Mouse (Mus musculus): Measurements from ENCODE around the gene Ddc. TPM values are rescaled to one million over a fixed set of nuclear protein-coding genes. Genes with fewer than 3 reads are reported as not detected.

Gene Ddc
- 12.6 and 13.2 TPM in 2 replicates for polyA plus RNA-seq (2015; fragmentation: Nextera tagmentation; extraction: Ambion mirVana)

GRCm38 (mm10) chr11:11897645-11898357, at the start of gene Ddc:
Gene Ddc, minus strand, starts transcription at chr11:11898144.
- no peak within 1 kb of the TSS for H3K4me3 ChIP-seq (ENCODE audit: low read length)
- 80% methylated on average over 12 of the region's 12 CpGs for WGBS
- peaks cover 5% of the 10 kb centered on the region for H3K4me1 ChIP-seq (ENCODE audit: insufficient read depth, low read length)
- H3K27ac ChIP-seq (ENCODE audit: low read length) = peak within 1 kb of the TSS; percentile 63
- no peaks in the 10 kb centered on the region for H3K36me3 ChIP-seq (ENCODE audit: insufficient read depth, low read length)
- H3K27me3 ChIP-seq (ENCODE audit: insufficient read depth, low read length) = no peaks in the 10 kb centered on the region
- no peak within 1 kb of the TSS for H3K9ac ChIP-seq (replicated peaks; ENCODE audit: low read length)
- no peaks in the 10 kb centered on the region for H3K9me3 ChIP-seq (ENCODE audit: low read length)
- no peak within 1 kb of the TSS for H3K4me2 ChIP-seq (replicated peaks; ENCODE audit: low read depth, low read length)
- ATAC-seq (ENCODE audit: low FRiP score, low TSS enrichment) = peak; percentile 52; the same call in 1 of the 2 replicates

- H3K27ac ChIP-seq (ENCODE audit: low read length) = no peak overlapping the region
- H3K36me3 ChIP-seq (ENCODE audit: insufficient read depth, low read length) = peaks cover 31% of the 10 kb centered on the region
- H3K9ac ChIP-seq (replicated peaks; ENCODE audit: low read length) = no peak overlapping the region
- ATAC-seq (ENCODE audit: low FRiP score, low TSS enrichment) = no peak
- 94% methylated on average over 4 of the region's 4 CpGs for WGBS
- H3K9me3 ChIP-seq (ENCODE audit: low read length) = no peaks in the 10 kb centered on the region
- H3K4me2 ChIP-seq (replicated peaks; ENCODE audit: low read depth, low read length) = no peak overlapping the region
- no peaks in the 10 kb centered on the region for H3K27me3 ChIP-seq (ENCODE audit: insufficient read depth, low read length)
- no peak overlapping the region for H3K4me3 ChIP-seq (ENCODE audit: low read length)
- peaks cover 15% of the 10 kb centered on the region for H3K4me1 ChIP-seq (ENCODE audit: insufficient read depth, low read length)
Observed at GRCm38 (mm10) chr11:11945766-11946165, 47.8 kb upstream of the Ddc start.

- whole genome bisulfite sequencing = 93% methylated on average over 4 of the region's 4 CpGs
Observed at GRCm38 (mm10) chr11:11944814-11945213, 46.9 kb upstream of the Ddc start.

DNA sequence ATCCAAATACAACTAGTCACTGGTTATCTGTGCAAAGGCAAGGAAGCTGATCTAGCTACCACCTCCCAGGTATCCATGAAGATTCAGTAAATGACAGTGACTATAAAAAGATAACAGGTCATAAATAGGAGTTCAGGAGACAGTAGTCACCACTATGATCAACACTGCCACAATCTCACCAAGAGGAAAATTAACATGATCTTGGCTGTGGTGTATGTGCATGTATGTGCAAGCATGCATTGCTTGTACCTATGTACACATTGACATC, 46.1 kb upstream of the Ddc start:
- ATAC-seq (ENCODE audit: low FRiP score, low TSS enrichment) = no peak
- Histone ChIP-seq H3K4me3 (ENCODE audit: low read length) (no peak overlapping the region), H3K36me3 (ENCODE audit: insufficient read depth, low read length) (peaks cover 33% of the 10 kb centered on the region)

More at GRCm38 (mm10) chr11:11944814-11945213, 46.9 kb upstream of the Ddc start:
- peaks cover 15% of the 10 kb centered on the region for H3K4me1 ChIP-seq (ENCODE audit: insufficient read depth, low read length)
- no peak for ATAC-seq (ENCODE audit: low FRiP score, low TSS enrichment)
- H3K27me3 ChIP-seq (ENCODE audit: insufficient read depth, low read length) = no peaks in the 10 kb centered on the region
- no peak overlapping the region for H3K4me2 ChIP-seq (replicated peaks; ENCODE audit: low read depth, low read length)
- no peak overlapping the region for H3K4me3 ChIP-seq (ENCODE audit: low read length)
- H3K27ac ChIP-seq (ENCODE audit: low read length) = no peak overlapping the region
- H3K9me3 ChIP-seq (ENCODE audit: low read length) = no peaks in the 10 kb centered on the region
- H3K36me3 ChIP-seq (ENCODE audit: insufficient read depth, low read length) = peaks cover 31% of the 10 kb centered on the region
- no peak overlapping the region for H3K9ac ChIP-seq (replicated peaks; ENCODE audit: low read length)

GRCm38 (mm10) chr11:11943240-11944081, 45.5 kb upstream of the Ddc start:
- Histone ChIP-seq H3K9me3 (ENCODE audit: low read length) (no peaks in the 10 kb centered on the region), H3K36me3 (ENCODE audit: insufficient read depth, low read length) (peaks cover 33% of the 10 kb centered on the region), H3K27me3 (ENCODE audit: insufficient read depth, low read length) (no peaks in the 10 kb centered on the region), H3K4me2 (replicated peaks; ENCODE audit: low read depth, low read length) (no peak overlapping the region), H3K27ac (ENCODE audit: low read length) (no peak overlapping the region), H3K9ac (replicated peaks; ENCODE audit: low read length) (no peak overlapping the region), H3K4me1 (ENCODE audit: insufficient read depth, low read length) (peaks cover 8% of the 10 kb centered on the region), H3K4me3 (ENCODE audit: low read length) (no peak overlapping the region)
- ATAC-seq (ENCODE audit: low FRiP score, low TSS enrichment) = no peak
- 87% methylated on average over 13 of the region's 13 CpGs for WGBS

More for the DNA sequence above, 46.1 kb upstream of the Ddc start:
- Histone ChIP-seq H3K27ac (ENCODE audit: low read length) (no peak overlapping the region), H3K4me2 (replicated peaks; ENCODE audit: low read depth, low read length) (no peak overlapping the region), H3K27me3 (ENCODE audit: insufficient read depth, low read length) (no peaks in the 10 kb centered on the region), H3K9ac (replicated peaks; ENCODE audit: low read length) (no peak overlapping the region), H3K4me1 (ENCODE audit: insufficient read depth, low read length) (peaks cover 13% of the 10 kb centered on the region), H3K9me3 (ENCODE audit: low read length) (no peaks in the 10 kb centered on the region)

DNA sequence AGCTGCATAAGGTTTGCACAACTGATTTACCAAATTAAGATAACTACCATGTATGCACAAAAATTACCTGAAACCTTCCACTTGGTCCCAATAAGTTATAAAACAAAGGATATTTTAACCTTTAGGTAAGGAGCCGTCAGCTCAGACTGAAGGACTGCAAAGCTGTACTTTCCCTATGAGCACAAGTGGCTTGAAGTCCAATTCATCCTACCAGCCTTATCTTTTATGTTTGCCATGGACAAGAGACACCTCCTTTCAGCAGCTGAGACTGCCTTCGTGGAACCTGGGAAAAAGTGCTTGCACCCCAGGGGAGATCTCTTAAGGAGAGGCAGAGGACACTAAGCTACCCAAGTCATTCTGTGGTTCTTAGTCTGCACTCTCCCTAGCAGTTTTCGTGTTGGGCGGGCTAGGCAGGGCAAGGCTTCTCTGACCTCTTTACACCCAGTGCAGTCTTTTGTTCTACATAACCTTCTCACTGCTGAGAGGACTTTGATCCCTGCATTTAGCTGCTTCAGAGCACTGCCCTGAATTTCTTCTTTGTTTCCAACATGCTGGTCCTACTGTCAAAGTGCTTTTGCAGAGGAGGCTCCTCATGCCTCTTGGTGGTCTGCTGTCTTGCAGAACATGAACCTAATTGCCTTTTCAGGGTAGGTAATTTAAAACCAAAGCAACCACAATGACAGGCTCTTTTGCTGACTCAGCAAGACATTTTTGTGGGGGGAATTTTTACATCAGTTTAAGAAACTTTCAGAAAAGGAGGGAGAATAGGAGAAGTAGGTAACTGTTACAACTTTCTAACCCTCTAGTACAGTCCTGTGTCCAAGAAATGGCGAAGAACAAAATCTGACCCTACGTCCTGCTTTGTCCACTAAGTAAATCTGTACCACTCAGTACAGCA, 44.6 kb upstream of the Ddc start:
- 59% methylated on average over 6 of the region's 6 CpGs for WGBS
- Histone ChIP-seq H3K4me2 (replicated peaks; ENCODE audit: low read depth, low read length) (no peak overlapping the region), H3K36me3 (ENCODE audit: insufficient read depth, low read length) (peaks cover 41% of the 10 kb centered on the region), H3K9me3 (ENCODE audit: low read length) (no peaks in the 10 kb centered on the region), H3K9ac (replicated peaks; ENCODE audit: low read length) (no peak overlapping the region), H3K27me3 (ENCODE audit: insufficient read depth, low read length) (no peaks in the 10 kb centered on the region), H3K4me1 (ENCODE audit: insufficient read depth, low read length) (0 out of 2 replicates have a peak, but pooled peaks cover 3% of the 10 kb centered on the region), H3K27ac (ENCODE audit: low read length) (peak overlapping the region; percentile 15; the same call in 1 of the 2 replicates), H3K4me3 (ENCODE audit: low read length) (no peak overlapping the region)
- no peak for ATAC-seq (ENCODE audit: low FRiP score, low TSS enrichment)

DNA sequence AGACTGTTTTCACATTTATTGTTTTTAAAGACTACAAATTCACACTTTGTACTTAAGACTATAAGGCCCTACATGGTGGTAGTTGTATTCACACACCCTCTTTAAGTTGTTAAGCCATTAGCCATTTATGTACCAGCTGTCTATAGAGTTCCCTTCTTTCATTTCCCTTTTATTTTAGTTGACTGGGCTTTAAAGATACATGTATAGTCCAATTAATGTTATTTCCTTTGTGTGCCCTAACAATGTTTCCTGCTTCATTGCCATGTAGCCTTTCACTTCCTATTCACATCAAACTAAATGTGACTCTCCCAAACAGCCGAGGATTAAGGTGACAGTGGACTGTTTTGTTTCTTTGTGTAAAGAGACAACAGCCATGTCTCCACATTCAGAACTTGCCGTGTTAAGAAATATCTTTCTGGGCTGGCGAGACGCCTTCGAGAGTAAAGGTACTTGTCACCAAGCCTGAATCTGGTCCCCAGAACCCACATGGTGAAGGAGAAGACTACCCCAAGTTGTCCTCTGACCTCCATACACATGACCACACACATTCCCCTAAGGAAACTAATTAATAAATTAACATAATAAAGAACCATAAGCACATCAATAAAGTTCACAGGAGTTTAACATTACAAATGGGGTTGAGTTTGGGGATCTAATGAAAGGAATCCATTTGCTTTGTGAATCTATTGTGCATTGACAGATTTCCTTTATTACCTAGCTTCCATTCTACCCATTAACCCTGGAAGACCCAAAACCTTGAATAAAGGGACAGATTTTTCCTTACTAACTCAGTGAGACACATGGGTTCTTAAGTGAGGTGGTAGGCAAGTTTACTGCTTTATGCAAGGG, 43.1 kb upstream of the Ddc start:
- Histone ChIP-seq H3K36me3 (ENCODE audit: insufficient read depth, low read length) (peaks cover 49% of the 10 kb centered on the region), H3K9me3 (ENCODE audit: low read length) (no peaks in the 10 kb centered on the region), H3K27me3 (ENCODE audit: insufficient read depth, low read length) (no peaks in the 10 kb centered on the region), H3K27ac (ENCODE audit: low read length) (no peak overlapping the region), H3K4me2 (replicated peaks; ENCODE audit: low read depth, low read length) (no peak overlapping the region), H3K4me3 (ENCODE audit: low read length) (no peak overlapping the region), H3K4me1 (ENCODE audit: insufficient read depth, low read length) (0 out of 2 replicates have a peak, but pooled peaks cover 3% of the 10 kb centered on the region), H3K9ac (replicated peaks; ENCODE audit: low read length) (no peak overlapping the region)
- no peak for ATAC-seq (ENCODE audit: low FRiP score, low TSS enrichment)
- WGBS = 77% methylated on average over 5 of the region's 5 CpGs

GRCm38 (mm10) chr11:11939611-11940010, 41.7 kb upstream of the Ddc start:
- Histone ChIP-seq H3K9me3 (ENCODE audit: low read length) (no peaks in the 10 kb centered on the region), H3K4me1 (ENCODE audit: insufficient read depth, low read length) (0 out of 2 replicates have a peak, but pooled peaks cover 3% of the 10 kb centered on the region), H3K36me3 (ENCODE audit: insufficient read depth, low read length) (peaks cover 51% of the 10 kb centered on the region), H3K4me2 (replicated peaks; ENCODE audit: low read depth, low read length) (no peak overlapping the region), H3K9ac (replicated peaks; ENCODE audit: low read length) (no peak overlapping the region), H3K27me3 (ENCODE audit: insufficient read depth, low read length) (no peaks in the 10 kb centered on the region), H3K27ac (ENCODE audit: low read length) (no peak overlapping the region), H3K4me3 (ENCODE audit: low read length) (no peak overlapping the region)
- no peak for ATAC-seq (ENCODE audit: low FRiP score, low TSS enrichment)
- 77% methylated on average over 3 of the region's 3 CpGs for WGBS

DNA sequence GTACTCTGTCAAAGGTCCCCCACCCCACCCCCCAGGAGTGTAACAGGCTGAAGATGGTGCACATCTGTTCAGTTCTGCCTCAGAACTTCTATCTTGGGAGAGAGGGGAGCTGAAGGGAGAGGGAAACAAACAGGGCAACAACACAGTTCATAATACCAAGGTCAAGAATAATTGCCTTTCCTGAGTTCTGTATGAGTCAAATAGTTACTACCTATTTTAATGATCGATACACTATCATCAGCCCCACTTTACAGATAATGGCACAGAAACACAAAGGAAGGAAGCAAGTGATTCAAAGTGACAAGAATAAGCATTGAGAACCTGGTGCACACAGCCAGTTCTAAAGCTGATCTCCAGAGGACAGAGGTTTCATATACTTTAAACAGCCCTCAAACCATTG, 40.6 kb upstream of the Ddc start:
- peaks cover 48% of the 10 kb centered on the region for H3K36me3 ChIP-seq (ENCODE audit: insufficient read depth, low read length)
- no peak overlapping the region for H3K4me2 ChIP-seq (replicated peaks; ENCODE audit: low read depth, low read length)
- no peak overlapping the region for H3K4me3 ChIP-seq (ENCODE audit: low read length)
- ATAC-seq (ENCODE audit: low FRiP score, low TSS enrichment) = no peak
- 94% methylated on average over 1 of the region's 1 CpGs for WGBS
- H3K9me3 ChIP-seq (ENCODE audit: low read length) = no peaks in the 10 kb centered on the region
- H3K27me3 ChIP-seq (ENCODE audit: insufficient read depth, low read length) = no peaks in the 10 kb centered on the region
- 0 out of 2 replicates have a peak, but pooled peaks cover 3% of the 10 kb centered on the region for H3K4me1 ChIP-seq (ENCODE audit: insufficient read depth, low read length)
- H3K27ac ChIP-seq (ENCODE audit: low read length) = no peak overlapping the region
- no peak overlapping the region for H3K9ac ChIP-seq (replicated peaks; ENCODE audit: low read length)
